Mouse (Mus musculus) thymus, adult 2 months (tissue): ENCODE results near the gene Cfap45.

Experiments
- CTCF ChIP-seq: fragments of 200-500 bp; IDR thresholded peaks from 2 replicates; pipeline ENCODE4 v1.5.1; 2012; ENCODE audit warnings: mild to moderate bottlenecking, control low read depth, low read length, moderate library complexity, borderline replicate concordance; ENCODE audit not compliant: control insufficient read depth, poor library complexity, insufficient read depth; ENCODE audit errors: extremely low read depth
- POLR2A ChIP-seq: fragments of 200-500 bp; IDR thresholded peaks from 2 replicates; pipeline ENCODE4 v1.6.1; 2012; ENCODE audit warnings: mild to moderate bottlenecking, low read length, control low read depth, moderate library complexity; ENCODE audit not compliant: control insufficient read depth, poor library complexity, insufficient read depth; ENCODE audit errors: extremely low read depth

- TF ChIP-seq CTCF (no peak), POLR2A (no peak)
These were observed 37.3 kb upstream of the Cfap45 start for GRCm38 (mm10) chr1:172483361-172483660.
